Mouse (Mus musculus) frontal cortex, postnatal 14 days (tissue): ENCODE data around the gene Ppp1r10.
A peak's percentile ranks its signal among the peaks of the same experiment; 100 is the strongest.

Experiments
- DNase-seq, 2 experiments: peaks; one replicate each; pipeline ENCODE4 v3.0.0; 2022; ENCODE audit warnings: low spot score in 2 of 2

Ppp1r10 gene

GRCm38 (mm10) chr17:35903343-35903991, 12.8 kb upstream of the Ppp1r10 start:
- DNase-seq: no peak

GRCm38 (mm10) chr17:35903992-35904355, 12.3 kb upstream of the Ppp1r10 start:
- no peak for DNase-seq

- no peak for DNase-seq
These were observed 10.6 kb upstream of the Ppp1r10 start for GRCm38 (mm10) chr17:35905587-35905986.

- DNase-seq: no peak
These were observed 8.6 kb upstream of the Ppp1r10 start for GRCm38 (mm10) chr17:35907609-35908008.

- no peak for DNase-seq
These were observed 6.9 kb upstream of the Ppp1r10 start for GRCm38 (mm10) chr17:35909186-35909918.

GRCm38 (mm10) chr17:35909919-35910369, 6.3 kb upstream of the Ppp1r10 start, which contains the start of gene Atat1:
Gene Atat1 (minus strand): TSS chr17:35910075.
- DNase-seq: peak; percentile 90

GRCm38 (mm10) chr17:35914975-35915374, 1.3 kb upstream of the Ppp1r10 start:
- no peak for DNase-seq

- DNase-seq: no peak
These were observed 517 bp upstream of the Ppp1r10 start for GRCm38 (mm10) chr17:35915538-35916296.

- DNase-seq: no peak
These were observed 869 bp downstream of the Ppp1r10 start for GRCm38 (mm10) chr17:35917143-35917462.

GRCm38 (mm10) chr17:35917463-35918251, 1.4 kb downstream of the Ppp1r10 start:
- DNase-seq: peak in 1 of 2 experiments; percentile 68

- DNase-seq: no peak
These were observed 2.2 kb downstream of the Ppp1r10 start for GRCm38 (mm10) chr17:35918276-35919059.

GRCm38 (mm10) chr17:35919060-35919715, 3.0 kb downstream of the Ppp1r10 start:
- peak; percentile 92 for DNase-seq

- no peak for DNase-seq
These were observed 3.6 kb downstream of the Ppp1r10 start for GRCm38 (mm10) chr17:35919864-35920301.

GRCm38 (mm10) chr17:35920384-35920783, 4.2 kb downstream of the Ppp1r10 start:
- no peak for DNase-seq

GRCm38 (mm10) chr17:35920862-35921562, 4.8 kb downstream of the Ppp1r10 start:
- no peak for DNase-seq

GRCm38 (mm10) chr17:35921710-35922109, 5.5 kb downstream of the Ppp1r10 start:
- DNase-seq: no peak

- DNase-seq: no peak
These were observed 6.3 kb downstream of the Ppp1r10 start for GRCm38 (mm10) chr17:35922566-35922965.

GRCm38 (mm10) chr17:35923281-35923680, 7.0 kb downstream of the Ppp1r10 start:
- no peak for DNase-seq

GRCm38 (mm10) chr17:35927471-35927870, 11.2 kb downstream of the Ppp1r10 start:
- DNase-seq: no peak

- DNase-seq: no peak
These were observed 13.3 kb downstream of the Ppp1r10 start for GRCm38 (mm10) chr17:35929534-35929933.
